Mouse (Mus musculus) heart, adult 2 months (tissue): ENCODE measurements at regions not wholly inside any gene's neighbourhood (a gene's known extent, or its start where the extent isn't known, plus 50 kb on each side); places are given as distances from the start of the nearest gene placed in this dataset.

Source experiments
- CTCF ChIP-seq: fragments of 200-600 bp; IDR thresholded peaks from 2 replicates; pipeline ENCODE4 v1.8.1; 2022; ENCODE audit warnings: antibody characterized with exemption, mild to moderate bottlenecking, moderate library complexity
- EP300 ChIP-seq: fragments of 200-500 bp; IDR thresholded peaks from 2 replicates; pipeline ENCODE4 v1.6.1; 2011; ENCODE audit warnings: low read depth, low read length, control low read depth; ENCODE audit not compliant: insufficient read depth
- POLR2A ChIP-seq: fragments of 200-500 bp; IDR thresholded peaks from 2 replicates; pipeline ENCODE4 v1.6.1; 2011; ENCODE audit warnings: mild to moderate bottlenecking, low read depth, low read length, control low read depth; ENCODE audit not compliant: insufficient read depth

GRCm38 (mm10) chr7:83477661-83478121, 107.0 kb upstream of the Tmc3 start:
- no peak for TF ChIP-seq POLR2A
- TF ChIP-seq CTCF, result no peak
- TF ChIP-seq EP300, result no peak
